Mouse (Mus musculus) cerebellum, postnatal 10 days (tissue): ENCODE data around the gene Tagap1.
"Not testable (repeated sequence)": the region's sequence is repeated elsewhere in the genome, so short reads cannot be mapped to it uniquely, and the experiment has no call there.

Experiments
- DNase-seq, 2 experiments: peaks; one replicate each; pipeline ENCODE4 v3.0.0; 2021; ENCODE audit warnings: mixed read lengths in 2 of 2

Gene Tagap1

GRCm38 (mm10) chr17:6961181-6962000 is 435 bp upstream of the Tagap1 start:
- not testable (repeated sequence) for DNase-seq

DNA sequence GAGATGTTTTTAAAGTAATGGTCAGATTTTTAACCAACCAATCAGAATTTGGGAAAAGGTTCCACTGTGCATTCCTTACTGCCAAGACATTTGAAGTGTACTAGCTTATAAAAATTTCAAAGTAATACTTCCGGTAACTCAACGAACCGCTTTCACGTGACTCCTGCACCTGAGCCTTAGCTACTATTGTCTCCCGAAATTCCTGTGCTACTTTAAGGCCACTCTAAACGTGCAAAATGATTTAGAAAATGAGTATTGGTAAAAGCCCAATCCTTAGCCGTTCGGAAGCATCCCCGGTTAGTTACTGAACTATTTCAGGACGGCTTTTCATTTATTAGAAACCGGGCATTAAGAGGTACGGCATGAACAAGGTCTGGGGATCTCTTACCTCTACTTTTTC is 607 bp downstream of the Tagap1 start:
- DNase-seq, result not testable (repeated sequence)

- DNase-seq, result not testable (repeated sequence)
Measured at GRCm38 (mm10) chr17:6959543-6960259, 1.3 kb downstream of the Tagap1 start.

GRCm38 (mm10) chr17:6958881-6959280 is 2.1 kb downstream of the Tagap1 start:
- peak in 1 of 2 experiments; percentile 44 for DNase-seq

GRCm38 (mm10) chr17:6948769-6949228 is 12.2 kb downstream of the Tagap1 start:
- DNase-seq, result not testable (repeated sequence)

DNA sequence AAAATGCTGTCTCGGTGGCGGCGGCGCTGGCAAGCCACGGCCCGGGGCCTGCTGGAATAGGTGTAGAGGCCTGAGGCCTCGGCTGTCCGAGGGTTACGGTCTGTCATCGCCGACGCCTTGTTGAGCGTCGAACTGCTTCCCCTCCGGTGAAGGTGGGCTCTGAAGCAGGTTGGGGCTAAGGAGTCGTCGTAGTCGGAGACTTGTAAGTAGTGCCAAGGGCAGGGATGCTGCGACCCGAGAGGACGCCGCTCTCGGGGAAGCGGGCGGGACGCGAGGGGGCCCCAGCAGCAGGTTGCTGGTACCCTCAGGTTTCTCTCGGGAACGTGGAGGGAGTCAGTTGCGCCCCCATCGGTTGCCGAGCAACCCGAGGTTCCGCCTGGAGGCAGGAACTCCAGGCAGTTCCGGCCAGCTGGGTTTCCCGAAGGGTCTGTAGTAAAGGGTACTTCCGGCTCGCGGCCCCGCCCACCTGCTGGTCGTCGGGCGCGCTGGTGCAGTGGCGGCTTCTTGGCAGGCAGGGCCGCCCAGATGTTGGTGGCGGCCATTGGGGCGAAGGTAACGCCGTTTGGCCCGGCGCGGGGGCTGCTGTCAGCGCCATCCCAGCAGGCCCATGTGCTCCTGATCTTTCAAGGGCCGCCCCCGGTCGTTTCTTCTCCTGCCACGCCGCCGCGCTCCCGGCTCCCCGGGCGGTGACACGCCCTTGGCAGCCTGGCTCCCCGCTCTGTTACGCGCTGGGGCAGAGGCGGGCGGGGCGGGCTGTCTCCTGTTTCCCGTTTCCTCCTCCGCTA is 12.8 kb downstream of the Tagap1 start, which contains the start of gene Rsph3b:
Rsph3b (minus strand) TSS at position 699 of the 785 bp plus-strand sequence.
- peak; percentile 85 to 88 for DNase-seq

- not testable (repeated sequence) for DNase-seq
Measured at GRCm38 (mm10) chr17:6947637-6947983, 13.3 kb downstream of the Tagap1 start.

DNA sequence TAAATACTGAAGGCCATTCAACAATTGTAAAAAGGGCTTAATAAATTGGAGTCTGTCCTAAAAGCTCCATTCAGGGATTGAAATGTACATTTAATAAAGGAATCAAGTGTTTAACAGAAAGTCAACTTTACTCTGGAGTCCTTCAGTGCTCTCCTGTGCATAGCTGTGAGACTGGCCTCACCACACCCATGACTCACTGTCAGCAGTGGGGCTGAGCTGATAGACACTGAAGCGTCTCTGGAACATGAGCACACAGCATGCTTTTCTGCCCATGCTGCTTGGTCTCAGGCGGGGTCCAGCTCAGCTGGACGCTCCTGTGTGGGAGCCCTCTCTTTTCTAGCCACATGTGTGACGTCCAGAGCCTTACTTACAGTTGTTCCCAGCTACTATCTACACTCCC is 18.4 kb downstream of the Tagap1 start:
- not testable (repeated sequence) for DNase-seq

DNA sequence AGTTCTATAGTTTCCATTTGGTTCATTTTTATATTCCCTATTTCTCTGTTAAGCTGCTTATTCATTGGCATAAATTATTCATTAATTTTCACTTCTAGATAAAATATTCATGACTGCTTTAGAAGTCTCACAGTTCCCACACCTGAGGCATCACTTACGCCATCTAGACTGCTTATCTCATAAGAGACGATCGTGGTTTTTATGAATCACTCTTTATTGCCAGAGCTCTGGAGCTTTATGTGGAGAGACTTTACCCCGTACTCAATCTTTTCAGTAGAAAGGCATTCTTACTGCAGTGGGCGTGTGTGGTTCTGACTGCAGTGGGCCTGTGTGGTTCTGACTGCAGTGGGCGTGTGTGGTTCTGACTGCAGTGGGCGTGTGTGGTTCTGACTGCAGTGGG is 29.3 kb downstream of the Tagap1 start:
- DNase-seq, result not testable (repeated sequence)

GRCm38 (mm10) chr17:6920351-6920894 is 40.5 kb downstream of the Tagap1 start:
- not testable (repeated sequence) for DNase-seq

GRCm38 (mm10) chr17:6919388-6919787 is 41.6 kb downstream of the Tagap1 start:
- not testable (repeated sequence) for DNase-seq

GRCm38 (mm10) chr17:6915282-6915681 is 45.7 kb downstream of the Tagap1 start:
- not testable (repeated sequence) for DNase-seq

DNA sequence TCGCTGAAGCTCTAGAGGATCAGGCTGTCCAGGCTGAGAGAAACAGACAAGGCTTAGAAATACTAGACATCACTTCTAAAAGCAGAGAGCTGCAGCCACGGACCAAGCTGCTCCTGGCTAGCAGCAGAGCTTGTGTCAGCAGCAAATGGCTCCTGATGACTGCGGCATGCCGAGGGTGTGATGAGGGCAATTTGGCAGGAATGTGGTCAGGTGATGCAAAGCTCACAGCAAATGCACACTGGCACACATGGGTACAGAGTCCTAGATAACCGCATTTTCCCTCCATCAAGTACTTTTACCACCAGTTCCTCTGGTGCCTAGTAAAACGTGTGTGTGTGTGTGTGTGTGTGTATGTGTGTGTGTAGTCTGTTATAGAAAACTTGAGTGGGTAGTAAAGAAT is 46.9 kb downstream of the Tagap1 start:
- DNase-seq, result not testable (repeated sequence)
